Mouse (Mus musculus) midbrain, postnatal 0 days (tissue): ENCODE data around the gene Pcbp3. TPM values are rescaled to one million over a fixed set of nuclear protein-coding genes. Genes with fewer than 3 reads are reported as not detected.

Experiments
- ATAC-seq: fragments of 200-750 bp; cut with Nextera tagmentation; 2 replicates; pipeline ENCODE4 v1.8.0; 2017; ENCODE audit warnings: moderate number of reproducible peaks, mild to moderate bottlenecking, moderate TSS enrichment, moderate library complexity; ENCODE audit not compliant: low FRiP score
- DNase-seq: peaks from one replicate; pipeline ENCODE4 v3.0.0-alpha.2; 2015; ENCODE audit warnings: low spot score
- H3K27ac ChIP-seq: fragments of 300-500 bp; sonication (generic); 2 replicates; pipeline ENCODE4 v1.5.1; 2014; ENCODE audit warnings: low read depth, mild to moderate bottlenecking, low read length, mixed read lengths
- H3K27me3 ChIP-seq: fragments of 300-500 bp; sonication (generic); 2 replicates; pipeline ENCODE4 v1.6.1; 2014; ENCODE audit warnings: low read length, control low read depth, mixed read lengths; ENCODE audit not compliant: insufficient read depth
- H3K36me3 ChIP-seq: fragments of 300-500 bp; sonication (generic); 2 replicates; pipeline ENCODE4 v1.6.1; 2014; ENCODE audit warnings: low read length, control low read depth, mixed read lengths; ENCODE audit not compliant: insufficient read depth
- H3K4me1 ChIP-seq: fragments of 300-500 bp; sonication (generic); 2 replicates; pipeline ENCODE4 v1.6.1; 2014; ENCODE audit warnings: mild to moderate bottlenecking, control low read depth, antibody characterized with exemption, low read length, mixed read lengths; ENCODE audit not compliant: insufficient read depth
- H3K4me2 ChIP-seq: fragments of 300-500 bp; sonication (generic); 2 replicates; pipeline ENCODE4 v1.6.1; 2014; ENCODE audit warnings: low read depth, mild to moderate bottlenecking, low read length, mixed read lengths; ENCODE audit not compliant: poor library complexity, severe bottlenecking
- H3K4me3 ChIP-seq: fragments of 300-500 bp; sonication (generic); 2 replicates; pipeline ENCODE4 v1.5.1; 2014; ENCODE audit warnings: low read depth, mild to moderate bottlenecking, low read length, moderate library complexity
- H3K9ac ChIP-seq: fragments of 300-500 bp; sonication (generic); replicated peaks from 2 replicates; pipeline ENCODE4 v1.6.1; 2014; ENCODE audit warnings: mild to moderate bottlenecking, low read length, moderate library complexity, mixed read lengths; ENCODE audit not compliant: poor library complexity, severe bottlenecking
- H3K9me3 ChIP-seq: fragments of 300-500 bp; sonication (generic); 2 replicates; pipeline ENCODE4 v1.6.1; 2016; ENCODE audit warnings: low read length, control low read depth
- CTCF ChIP-seq: IDR thresholded peaks from 2 replicates; pipeline ENCODE4 v1.5.1; 2016; ENCODE audit warnings: antibody characterized with exemption, mild to moderate bottlenecking
- WGBS: fragments of 180-500 bp; shearing (Covaris S2); extraction: QIAGEN DNeasy Blood & Tissue Kit; methylation state at CpG from one replicate; pipeline ENCODE4 v1.1.7; 2014; 5-methylcytosine and 5-hydroxymethylcytosine counted together
- polyA plus RNA-seq: library from polyadenylated mRNA; unstranded; fragments of >200 nt; fragmentation: Nextera tagmentation; extraction: Ambion mirVana; gene quantifications from 2 replicates; pipeline ENCODE4 v1.2.1, GENCODE M21; 2015
- total RNA-seq: library from RNA; depleted of rRNA; stranded (reverse); fragments of >200 nt; gene quantifications from 2 replicates; pipeline ENCODE4 v1.2.3, GENCODE M21; 2014

The Pcbp3 gene
- total and polyA plus RNA-seq, 2 experiments from 2014 or later, result 52.4 to 74.4 TPM

- Histone ChIP-seq H3K27ac (no peak overlapping the region), H3K27me3 (no peaks in the 10 kb centered on the region), H3K4me3 (no peak overlapping the region), H3K9ac (no peak overlapping the region), H3K4me2 (no peak overlapping the region), H3K9me3 (no peaks in the 10 kb centered on the region), H3K4me1 (no peaks in the 10 kb centered on the region), H3K36me3 (no peaks in the 10 kb centered on the region)
- ATAC-seq, result no peak
- 97% methylated on average over 2 of the region's 2 CpGs for WGBS
- no peak for DNase-seq
- no peak for TF ChIP-seq CTCF
These were observed 70.2 kb downstream of the Pcbp3 start for GRCm38 (mm10) chr10:76891456-76891855.

GRCm38 (mm10) chr10:76883442-76884244 is 78.0 kb downstream of the Pcbp3 start:
- no peak overlapping the region for H3K27ac ChIP-seq

GRCm38 (mm10) chr10:76882644-76883441 is 78.8 kb downstream of the Pcbp3 start:
- Histone ChIP-seq H3K4me3 (no peak overlapping the region), H3K4me1 (peaks cover 5% of the 10 kb centered on the region; the same call in 1 of the 2 replicates), H3K9ac (no peak overlapping the region), H3K4me2 (no peak overlapping the region), H3K27me3 (no peaks in the 10 kb centered on the region), H3K9me3 (no peaks in the 10 kb centered on the region), H3K36me3 (no peaks in the 10 kb centered on the region), H3K27ac (peak overlapping the region; percentile 38)
- no peak for TF ChIP-seq CTCF
- WGBS, result 52% methylated on average over 17 of the region's 17 CpGs
- peak; percentile 38 for DNase-seq
- no peak for ATAC-seq

More at GRCm38 (mm10) chr10:76883442-76884244, 78.0 kb downstream of the Pcbp3 start:
- Histone ChIP-seq H3K36me3 (no peaks in the 10 kb centered on the region), H3K4me2 (no peak overlapping the region), H3K27me3 (no peaks in the 10 kb centered on the region), H3K9me3 (no peaks in the 10 kb centered on the region), H3K4me1 (peaks cover 5% of the 10 kb centered on the region; the same call in 1 of the 2 replicates), H3K9ac (no peak overlapping the region), H3K4me3 (no peak overlapping the region)
- ATAC-seq (no peak), DNase-seq (no peak)
- WGBS, result 83% methylated on average over 3 of the region's 3 CpGs
- TF ChIP-seq CTCF, result no peak

GRCm38 (mm10) chr10:76881900-76882299 is 79.8 kb downstream of the Pcbp3 start:
- Histone ChIP-seq H3K9me3 (no peaks in the 10 kb centered on the region), H3K4me3 (no peak overlapping the region), H3K4me2 (no peak overlapping the region), H3K4me1 (peaks cover 5% of the 10 kb centered on the region; the same call in 1 of the 2 replicates), H3K36me3 (no peaks in the 10 kb centered on the region), H3K27ac (no peak overlapping the region), H3K9ac (no peak overlapping the region), H3K27me3 (no peaks in the 10 kb centered on the region)
- ATAC-seq (no peak), DNase-seq (peak; percentile 32)
- 61% methylated on average over 5 of the region's 5 CpGs for WGBS
- TF ChIP-seq CTCF, result no peak

- H3K36me3 ChIP-seq, result no peaks in the 10 kb centered on the region
- 78% methylated on average over 6 of the region's 6 CpGs for WGBS
- no peak overlapping the region for H3K4me2 ChIP-seq
- H3K4me1 ChIP-seq, result no peaks in the 10 kb centered on the region
- H3K9ac ChIP-seq, result no peak overlapping the region
- H3K27ac ChIP-seq, result no peak overlapping the region
- ATAC-seq (no peak), DNase-seq (no peak)
- no peak overlapping the region for H3K4me3 ChIP-seq
- H3K27me3 ChIP-seq, result no peaks in the 10 kb centered on the region
- no peak for TF ChIP-seq CTCF
- H3K9me3 ChIP-seq, result no peaks in the 10 kb centered on the region
These were observed 86.4 kb downstream of the Pcbp3 start for GRCm38 (mm10) chr10:76875310-76875709.

- ATAC-seq (no peak), DNase-seq (no peak)
- Histone ChIP-seq H3K27me3 (no peaks in the 10 kb centered on the region), H3K4me3 (no peak overlapping the region), H3K27ac (no peak overlapping the region), H3K36me3 (no peaks in the 10 kb centered on the region), H3K9ac (no peak overlapping the region), H3K4me1 (no peaks in the 10 kb centered on the region), H3K4me2 (no peak overlapping the region), H3K9me3 (no peaks in the 10 kb centered on the region)
- TF ChIP-seq CTCF, result no peak
- 80% methylated on average over 5 of the region's 5 CpGs for WGBS
These were observed 86.8 kb downstream of the Pcbp3 start for GRCm38 (mm10) chr10:76874879-76875278.
